Mouse (Mus musculus) limb, embryonic 12.5 days (tissue): ENCODE results near the gene Zfp536. TPM values are rescaled to one million over a fixed set of nuclear protein-coding genes. Genes with fewer than 3 reads are reported as not detected.
A peak's percentile ranks its signal among the peaks of the same experiment; 100 is the strongest.

Experiments
- ATAC-seq: fragments of 200-750 bp; cut with Nextera tagmentation; 2 replicates; pipeline ENCODE4 v1.8.0; 2017; ENCODE audit warnings: low read depth, moderate TSS enrichment; ENCODE audit not compliant: insufficient number of reproducible peaks, insufficient read depth, low FRiP score, low TSS enrichment
- H3K27ac ChIP-seq: fragments of 300-500 bp; sonication (generic); 2 replicates; pipeline ENCODE4 v1.5.1; 2016; ENCODE audit warnings: mild to moderate bottlenecking, moderate library complexity
- H3K27me3 ChIP-seq: fragments of 300-500 bp; sonication (generic); 2 replicates; pipeline ENCODE4 v1.6.1; 2016; ENCODE audit warnings: mild to moderate bottlenecking, moderate library complexity
- H3K36me3 ChIP-seq: fragments of 300-500 bp; sonication (generic); 2 replicates; pipeline ENCODE4 v1.6.1; 2016; ENCODE audit warnings: mild to moderate bottlenecking, moderate library complexity
- H3K4me1 ChIP-seq: fragments of 300-500 bp; sonication (generic); replicated peaks from 2 replicates; pipeline ENCODE4 v1.6.1; 2016
- H3K4me2 ChIP-seq: fragments of 300-500 bp; sonication (generic); 2 replicates; pipeline ENCODE4 v1.6.1; 2016; ENCODE audit warnings: mild to moderate bottlenecking, moderate library complexity
- H3K4me3 ChIP-seq: fragments of 300-500 bp; sonication (generic); replicated peaks from 2 replicates; pipeline ENCODE4 v1.5.1; 2016; ENCODE audit warnings: mild to moderate bottlenecking
- H3K9ac ChIP-seq: fragments of 300-500 bp; sonication (generic); replicated peaks from 2 replicates; pipeline ENCODE4 v1.6.1; 2016; ENCODE audit warnings: mild to moderate bottlenecking, moderate library complexity
- H3K9me3 ChIP-seq: fragments of 300-500 bp; sonication (generic); 2 replicates; pipeline ENCODE4 v1.6.1; 2016; ENCODE audit warnings: mild to moderate bottlenecking, moderate library complexity
- WGBS: fragments of 180-500 bp; shearing (Covaris S2); methylation state at CpG from one replicate; pipeline ENCODE4 v1.1.7; 2016; 5-methylcytosine and 5-hydroxymethylcytosine counted together
- polyA plus RNA-seq: library from polyadenylated mRNA; unstranded; fragments of >200 nt; fragmentation: Nextera tagmentation; extraction: Ambion mirVana; gene quantifications from 2 replicates; pipeline ENCODE4 v1.2.1, GENCODE M21; 2016

The Zfp536 gene
- polyA plus RNA-seq = 6.2 and 8.1 TPM in 2 replicates

DNA sequence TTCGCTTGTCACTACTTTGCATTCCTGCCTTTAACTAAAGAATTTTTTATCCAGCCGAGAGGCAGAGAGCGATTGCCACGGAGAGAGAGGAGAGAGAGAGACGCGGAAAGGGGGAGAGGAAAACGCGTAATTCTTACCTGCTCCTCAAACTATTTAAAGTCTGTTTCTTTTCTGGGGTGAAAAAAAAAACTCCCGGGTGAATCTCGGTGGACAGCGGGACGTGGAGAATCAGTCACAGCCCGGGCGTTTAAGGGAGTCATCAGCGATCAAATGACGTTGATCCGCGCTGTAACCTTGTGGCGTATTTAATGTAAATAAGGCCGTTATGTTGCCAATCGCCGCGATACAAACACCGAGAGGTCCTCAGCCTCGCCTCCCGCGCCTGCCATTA is at the start of gene Zfp536:
Zfp536 (minus strand) TSS at position 330 of the 391 bp plus-strand sequence.
- Histone ChIP-seq H3K4me3 (peak within 1 kb of the TSS; percentile 56), H3K36me3 (no peaks in the 10 kb centered on the region), H3K4me1 (peaks cover 21% of the 10 kb centered on the region), H3K27me3 (peaks cover 83% of the 10 kb centered on the region), H3K9ac (peak within 1 kb of the TSS; percentile 42; the same call in 1 of the 2 replicates), H3K27ac (no peak within 1 kb of the TSS), H3K4me2 (peak within 1 kb of the TSS; percentile 95), H3K9me3 (no peaks in the 10 kb centered on the region)
- ATAC-seq = no peak
- WGBS = under 1% methylated on average over 27 of the region's 27 CpGs

DNA sequence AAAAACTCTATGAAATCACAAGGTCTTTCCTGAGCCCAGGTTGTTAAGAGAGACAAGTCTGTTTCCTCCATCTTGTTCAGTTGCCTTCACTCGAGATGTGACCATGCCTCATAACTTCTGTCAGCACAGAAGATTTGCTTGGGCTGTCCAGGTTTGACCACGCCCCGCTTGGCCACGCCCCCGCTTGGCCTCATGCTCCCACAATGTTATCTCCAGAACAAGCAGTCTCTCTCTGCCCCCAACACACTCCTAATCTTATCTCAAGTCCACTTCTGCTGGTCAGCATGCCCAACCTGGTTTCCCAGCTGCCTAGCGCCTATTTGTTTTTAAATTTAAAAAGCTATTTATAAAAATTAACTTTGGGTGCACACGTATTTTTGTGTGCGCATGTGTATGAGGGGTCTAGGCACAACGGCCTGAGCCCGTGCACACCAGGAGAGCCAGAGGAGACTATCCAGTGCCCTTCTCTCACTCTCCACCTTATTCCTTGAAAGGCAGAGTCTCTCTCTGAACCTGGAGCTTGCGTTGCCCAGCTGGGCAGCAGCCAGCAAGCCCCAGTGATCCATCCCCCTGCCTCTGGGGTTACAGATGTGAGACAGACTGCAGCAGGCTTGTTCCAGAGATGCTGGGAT is 47.3 kb upstream of the Zfp536 start:
- no peak overlapping the region for H3K9ac ChIP-seq
- no peak for ATAC-seq
- H3K4me2 ChIP-seq = no peak overlapping the region
- 80% methylated on average over 11 of the region's 11 CpGs for WGBS
- no peaks in the 10 kb centered on the region for H3K4me1 ChIP-seq
- no peaks in the 10 kb centered on the region for H3K36me3 ChIP-seq
- H3K27ac ChIP-seq = no peak overlapping the region
- H3K9me3 ChIP-seq = no peaks in the 10 kb centered on the region
- 0 out of 2 replicates have a peak, but pooled peaks cover 3% of the 10 kb centered on the region for H3K27me3 ChIP-seq
- no peak overlapping the region for H3K4me3 ChIP-seq

DNA sequence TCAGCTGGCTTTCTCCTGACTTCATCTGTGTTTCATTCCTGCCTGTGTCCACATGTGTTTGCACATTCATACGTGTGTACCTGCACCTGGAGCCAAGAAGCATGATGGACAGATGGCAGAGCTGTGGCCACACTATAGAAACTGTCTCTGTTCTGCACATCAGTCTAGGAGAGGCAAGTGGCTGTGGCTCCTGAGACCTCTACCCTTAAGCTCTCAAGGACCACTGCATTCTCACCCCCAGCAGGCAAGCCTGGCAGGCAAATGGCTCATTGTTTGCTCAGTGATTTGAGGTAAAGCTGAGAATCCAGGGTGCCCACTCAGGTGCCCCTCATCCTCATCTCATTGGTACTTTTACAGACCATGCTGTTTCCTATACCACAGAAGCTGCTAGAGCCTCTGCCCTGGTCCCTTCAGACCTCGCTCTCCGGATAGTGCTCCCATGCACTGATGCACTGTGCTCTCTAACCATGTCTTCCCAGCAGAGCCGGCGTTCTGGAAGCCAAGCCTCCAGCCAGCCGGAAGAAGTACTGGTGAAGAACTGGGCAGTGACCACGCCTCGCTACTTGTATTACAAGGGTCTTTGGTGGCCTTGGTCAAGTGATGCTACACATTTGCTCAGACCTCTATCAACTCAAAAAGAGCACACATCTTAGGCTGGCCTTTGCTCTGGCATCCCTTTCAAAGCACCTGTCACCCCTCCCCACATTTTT is 45.3 kb upstream of the Zfp536 start:
- Histone ChIP-seq H3K9me3 (no peaks in the 10 kb centered on the region), H3K36me3 (no peaks in the 10 kb centered on the region), H3K4me3 (no peak overlapping the region), H3K4me1 (0 out of 2 replicates have a peak, but pooled peaks cover 4% of the 10 kb centered on the region), H3K27me3 (0 out of 2 replicates have a peak, but pooled peaks cover 3% of the 10 kb centered on the region), H3K27ac (no peak overlapping the region), H3K9ac (no peak overlapping the region), H3K4me2 (no peak overlapping the region)
- WGBS = 90% methylated on average over 8 of the region's 8 CpGs
- no peak for ATAC-seq

DNA sequence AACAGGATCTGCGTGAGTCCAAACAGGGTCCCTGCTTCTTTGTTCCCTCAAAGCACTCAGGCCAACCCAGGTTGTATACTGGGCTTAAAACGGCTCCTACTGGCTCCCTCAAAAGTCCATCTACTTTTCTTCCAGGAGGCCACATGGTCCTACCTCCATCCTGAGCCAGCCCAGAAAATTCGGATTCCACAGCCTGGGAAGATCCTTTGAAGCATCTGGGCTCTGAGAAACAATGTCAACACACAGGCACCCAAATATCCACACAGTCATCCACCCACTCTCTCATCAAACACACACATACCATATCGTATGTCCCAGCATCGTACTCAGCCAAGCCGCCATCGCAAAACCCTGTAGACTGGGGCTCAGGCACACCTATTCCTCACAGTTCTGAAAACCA is 43.5 kb upstream of the Zfp536 start:
- no peak overlapping the region for H3K27ac ChIP-seq
- H3K4me3 ChIP-seq = no peak overlapping the region
- H3K9ac ChIP-seq = no peak overlapping the region
- H3K27me3 ChIP-seq = 0 out of 2 replicates have a peak, but pooled peaks cover 3% of the 10 kb centered on the region
- H3K4me2 ChIP-seq = no peak overlapping the region
- WGBS = 90% methylated on average over 7 of the region's 7 CpGs
- no peaks in the 10 kb centered on the region for H3K36me3 ChIP-seq
- 0 out of 2 replicates have a peak, but pooled peaks cover 4% of the 10 kb centered on the region for H3K4me1 ChIP-seq
- no peak for ATAC-seq
- H3K9me3 ChIP-seq = no peaks in the 10 kb centered on the region

DNA sequence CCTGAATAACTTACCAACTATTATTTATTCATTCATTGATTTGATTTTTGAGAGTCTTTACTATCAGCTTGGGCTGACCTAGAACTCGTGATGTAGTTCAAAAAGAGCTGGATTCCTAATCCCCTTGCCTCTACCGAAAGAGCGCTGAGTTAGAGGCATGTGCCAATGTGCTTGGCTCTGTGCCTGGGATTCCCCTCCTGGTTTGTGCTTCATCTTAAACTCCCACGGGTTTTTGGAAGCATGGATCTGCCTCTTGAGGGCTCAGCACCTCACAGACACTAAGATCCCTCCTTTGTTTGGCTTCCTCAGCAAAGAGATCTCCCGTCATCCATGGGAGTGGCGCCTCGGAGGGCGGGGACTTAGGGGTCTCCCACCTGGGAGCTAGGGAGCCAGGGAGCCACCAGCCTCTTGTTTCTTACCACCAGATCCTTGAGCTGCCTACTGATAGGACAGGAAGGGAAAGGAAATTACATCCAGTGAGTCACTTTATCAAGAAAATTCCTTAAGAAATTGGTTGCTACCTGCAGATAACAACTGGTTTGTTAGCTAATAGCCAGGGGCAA is 41.5 kb upstream of the Zfp536 start:
- 0 out of 2 replicates have a peak, but pooled peaks cover 4% of the 10 kb centered on the region for H3K4me1 ChIP-seq
- no peaks in the 10 kb centered on the region for H3K36me3 ChIP-seq
- 61% methylated on average over 8 of the region's 8 CpGs for WGBS
- no peak overlapping the region for H3K4me3 ChIP-seq
- 0 out of 2 replicates have a peak, but pooled peaks cover 3% of the 10 kb centered on the region for H3K27me3 ChIP-seq
- H3K27ac ChIP-seq = no peak overlapping the region
- no peak for ATAC-seq
- H3K4me2 ChIP-seq = no peak overlapping the region
- no peak overlapping the region for H3K9ac ChIP-seq
- H3K9me3 ChIP-seq = no peaks in the 10 kb centered on the region

DNA sequence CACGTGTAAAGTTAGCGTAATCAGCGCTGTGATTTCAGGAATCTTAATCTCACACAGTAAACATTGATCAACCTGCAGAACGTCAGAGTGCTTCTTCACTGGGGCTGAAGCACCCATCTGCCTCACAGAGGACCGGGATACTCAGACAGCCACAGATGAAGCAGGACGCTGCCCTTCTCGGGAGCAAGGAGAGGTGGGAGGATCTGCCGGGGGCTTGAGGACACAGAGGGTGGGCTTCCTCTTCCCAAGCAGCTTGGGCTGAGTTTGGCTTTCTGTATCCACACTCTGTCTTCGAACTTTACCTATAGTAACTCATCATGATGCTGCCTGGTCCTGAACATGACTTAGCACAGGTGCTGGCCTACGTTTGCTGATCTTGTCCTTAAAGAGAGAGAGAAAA is 40.2 kb upstream of the Zfp536 start:
- no peak overlapping the region for H3K9ac ChIP-seq
- no peak overlapping the region for H3K27ac ChIP-seq
- H3K4me1 ChIP-seq = 0 out of 2 replicates have a peak, but pooled peaks cover 4% of the 10 kb centered on the region
- 0 out of 2 replicates have a peak, but pooled peaks cover 2% of the 10 kb centered on the region for H3K27me3 ChIP-seq
- ATAC-seq = no peak
- no peak overlapping the region for H3K4me3 ChIP-seq
- H3K36me3 ChIP-seq = no peaks in the 10 kb centered on the region
- WGBS = 78% methylated on average over 10 of the region's 10 CpGs
- no peak overlapping the region for H3K4me2 ChIP-seq
- H3K9me3 ChIP-seq = no peaks in the 10 kb centered on the region

DNA sequence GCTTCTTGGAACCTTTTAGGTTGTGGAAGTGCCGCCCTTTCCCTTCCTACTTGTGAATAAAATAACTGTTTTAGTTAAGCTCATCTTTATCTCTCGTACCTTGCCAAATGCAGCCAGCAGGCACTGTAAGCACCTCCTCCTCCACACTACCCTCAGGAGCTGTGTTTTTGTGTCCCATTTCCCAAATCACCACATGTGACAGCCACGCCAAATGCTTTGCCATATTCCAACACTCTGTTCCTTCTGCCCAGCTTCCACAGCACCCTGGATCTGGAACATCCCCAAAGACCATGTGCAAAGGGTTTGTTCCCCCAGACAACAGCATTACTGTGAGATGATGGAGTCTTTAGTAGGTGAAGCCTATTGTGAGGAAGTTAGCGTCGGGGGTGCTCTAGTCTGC is 36.5 kb upstream of the Zfp536 start:
- no peak overlapping the region for H3K4me2 ChIP-seq
- no peaks in the 10 kb centered on the region for H3K36me3 ChIP-seq
- no peak for ATAC-seq
- H3K27ac ChIP-seq = no peak overlapping the region
- no peaks in the 10 kb centered on the region for H3K27me3 ChIP-seq
- no peaks in the 10 kb centered on the region for H3K9me3 ChIP-seq
- H3K9ac ChIP-seq = no peak overlapping the region
- 91% methylated on average over 5 of the region's 5 CpGs for WGBS
- 0 out of 2 replicates have a peak, but pooled peaks cover 1% of the 10 kb centered on the region for H3K4me1 ChIP-seq
- no peak overlapping the region for H3K4me3 ChIP-seq

DNA sequence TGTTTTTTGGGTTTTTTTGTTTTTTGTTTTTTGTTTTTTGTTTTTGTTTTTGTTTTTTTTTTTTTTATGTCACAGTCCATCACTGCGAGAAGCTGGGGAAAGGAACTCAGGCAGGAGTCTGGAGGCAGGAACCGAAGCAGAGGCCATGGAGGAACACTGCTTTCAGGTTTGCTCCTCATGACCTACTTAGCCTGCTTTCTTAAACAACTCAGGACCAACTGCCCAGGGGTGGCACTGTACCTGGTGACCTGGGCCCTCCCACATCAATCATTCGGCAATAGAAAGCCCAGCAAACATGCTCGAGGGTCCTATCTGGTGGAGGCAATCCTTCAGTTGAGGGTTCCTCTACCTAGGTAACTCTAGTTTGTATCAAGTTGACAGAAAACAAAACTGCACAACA is 35.6 kb upstream of the Zfp536 start:
- no peak for ATAC-seq
- H3K27ac ChIP-seq = no peak overlapping the region
- H3K4me2 ChIP-seq = no peak overlapping the region
- no peaks in the 10 kb centered on the region for H3K9me3 ChIP-seq
- no peaks in the 10 kb centered on the region for H3K27me3 ChIP-seq
- H3K9ac ChIP-seq = no peak overlapping the region
- H3K4me3 ChIP-seq = no peak overlapping the region
- H3K4me1 ChIP-seq = no peaks in the 10 kb centered on the region
- no peaks in the 10 kb centered on the region for H3K36me3 ChIP-seq
- WGBS = 85% methylated on average over 4 of the region's 4 CpGs

DNA sequence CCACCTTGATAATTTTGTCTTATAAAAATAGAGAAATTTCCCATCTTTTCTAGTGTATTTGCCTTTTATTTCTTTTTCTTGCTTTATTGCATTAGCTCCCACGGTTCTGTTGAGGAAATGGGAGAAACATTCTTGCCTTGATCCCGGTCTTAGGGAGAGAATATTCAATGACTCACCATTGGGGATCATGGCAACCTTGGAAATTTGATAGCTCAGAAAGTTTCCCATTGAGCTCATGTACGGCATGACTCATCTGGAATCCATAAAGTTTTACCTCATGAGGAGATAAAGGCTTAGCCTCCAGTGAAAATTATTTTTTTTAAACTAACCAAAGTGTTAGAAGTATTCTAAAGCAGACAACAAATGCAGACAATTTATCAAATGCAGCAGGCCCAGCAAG is 27.7 kb upstream of the Zfp536 start:
- Histone ChIP-seq H3K4me2 (no peak overlapping the region), H3K36me3 (no peaks in the 10 kb centered on the region), H3K4me3 (no peak overlapping the region), H3K27ac (no peak overlapping the region), H3K9me3 (no peaks in the 10 kb centered on the region), H3K27me3 (no peaks in the 10 kb centered on the region), H3K4me1 (no peaks in the 10 kb centered on the region), H3K9ac (no peak overlapping the region)
- no peak for ATAC-seq
- 36% methylated on average over 3 of the region's 3 CpGs for WGBS

DNA sequence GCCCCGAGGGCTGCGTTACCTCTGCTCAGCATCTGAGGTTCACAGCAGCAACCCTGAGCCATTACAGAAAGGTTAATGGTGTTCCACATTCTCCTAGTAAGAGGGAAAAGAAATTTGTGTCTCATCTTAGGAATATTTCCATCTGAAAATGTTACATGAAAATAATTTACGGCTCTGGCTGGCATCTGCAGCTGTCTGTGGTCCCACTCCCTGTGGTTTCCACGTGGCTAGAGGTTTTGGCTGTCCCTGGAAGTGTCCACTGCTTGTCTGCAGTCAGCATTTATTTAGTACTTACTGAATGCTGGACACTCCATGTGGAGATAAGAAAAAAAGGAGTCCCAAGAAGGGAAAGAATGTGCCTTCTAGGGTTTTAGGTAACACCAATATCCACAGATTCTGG is 15.3 kb upstream of the Zfp536 start:
- Histone ChIP-seq H3K27me3 (no peaks in the 10 kb centered on the region), H3K4me2 (no peak overlapping the region), H3K9ac (no peak overlapping the region), H3K9me3 (no peaks in the 10 kb centered on the region), H3K27ac (no peak overlapping the region), H3K4me3 (no peak overlapping the region), H3K4me1 (peaks cover 5% of the 10 kb centered on the region; the same call in 1 of the 2 replicates), H3K36me3 (no peaks in the 10 kb centered on the region)
- WGBS = 64% methylated on average over 4 of the region's 4 CpGs
- no peak for ATAC-seq

DNA sequence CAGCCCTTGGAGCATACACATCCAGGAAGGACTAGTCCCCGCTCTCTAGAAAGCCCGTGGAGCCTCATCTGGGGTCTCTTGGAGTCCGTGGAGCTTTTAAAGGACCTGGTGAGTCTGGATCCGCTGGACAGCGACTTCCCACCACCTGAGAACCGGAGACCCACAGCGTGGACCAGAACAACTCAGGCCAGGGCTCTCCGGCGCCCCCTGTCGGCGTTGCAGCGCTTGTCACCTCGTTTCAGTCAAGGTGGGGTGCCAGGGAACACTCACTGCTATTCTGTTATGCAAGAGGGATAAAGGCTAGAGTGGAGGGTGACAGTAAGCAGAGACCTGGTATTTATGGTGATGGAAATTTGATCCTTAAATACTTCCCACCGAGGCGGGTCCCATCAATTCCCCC is 2.1 kb upstream of the Zfp536 start:
- 3% methylated on average over 15 of the region's 15 CpGs for WGBS
- Histone ChIP-seq H3K27me3 (peaks cover 62% of the 10 kb centered on the region), H3K9ac (no peak overlapping the region), H3K4me3 (no peak overlapping the region), H3K27ac (no peak overlapping the region), H3K36me3 (no peaks in the 10 kb centered on the region), H3K4me2 (no peak overlapping the region), H3K4me1 (peaks cover 14% of the 10 kb centered on the region), H3K9me3 (no peaks in the 10 kb centered on the region)
- no peak for ATAC-seq
